Mouse (Mus musculus) gastrocnemius, adult 8-10 months (tissue): ENCODE data around the gene Mbtps2. TPM values are rescaled to one million over a fixed set of nuclear protein-coding genes. Genes with fewer than 3 reads are reported as not detected.
A peak's percentile ranks its signal among the peaks of the same experiment; 100 is the strongest.

Experiments
- DNase-seq, 2 experiments: peaks; one replicate each; pipeline ENCODE4 v3.0.0; 2022; ENCODE audit warnings: low spot score in 2 of 2
- total RNA-seq, 4 experiments: library from RNA; stranded (reverse); gene quantifications; 2 replicates each; pipeline ENCODE4 v1.2.4; 2022

Gene Mbtps2
- total RNA-seq, 4 experiments from 2014 or later, result 14.9 to 19.7 (median 17.4) TPM

DNA sequence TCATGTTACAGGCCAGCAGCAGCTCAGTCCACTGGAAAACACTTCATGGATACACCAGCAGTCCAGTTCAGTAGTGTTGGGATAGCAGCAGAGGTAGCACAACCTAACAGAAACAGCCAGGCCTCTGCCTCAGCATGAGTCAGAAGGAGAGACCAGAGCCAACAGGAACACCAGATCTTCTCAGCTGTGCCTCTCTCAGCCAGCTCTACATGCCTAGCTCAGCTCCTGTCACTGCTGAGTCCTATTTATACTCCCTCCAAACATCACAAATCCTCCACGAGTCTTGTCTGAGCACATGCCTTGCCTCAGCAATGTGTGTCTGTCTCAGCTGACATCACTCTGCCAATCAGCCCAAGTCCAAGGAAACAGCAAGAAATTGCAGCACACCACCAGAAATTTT, 94.0 kb downstream of the Mbtps2 start:
- peak; percentile 2 to 15 for DNase-seq

DNA sequence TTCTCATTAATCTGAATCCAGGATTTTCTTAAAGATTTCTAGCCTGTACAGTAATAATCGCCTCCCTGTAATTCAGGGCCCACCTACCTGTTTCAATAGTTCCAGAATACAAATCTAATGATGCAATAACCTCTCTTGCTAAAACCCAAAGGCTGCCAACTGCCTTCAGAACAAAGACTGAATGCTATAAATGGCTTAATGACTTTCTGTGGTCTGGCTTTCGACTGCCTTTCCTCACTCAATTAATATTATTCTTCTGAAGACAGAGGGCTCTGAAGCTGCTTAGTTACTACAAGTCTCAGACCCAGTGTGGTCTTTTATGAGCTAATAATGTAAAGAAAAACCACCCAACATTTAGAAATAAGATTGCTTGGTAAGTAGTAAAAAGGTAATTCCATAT, 96.6 kb downstream of the Mbtps2 start:
- no peak for DNase-seq

DNA sequence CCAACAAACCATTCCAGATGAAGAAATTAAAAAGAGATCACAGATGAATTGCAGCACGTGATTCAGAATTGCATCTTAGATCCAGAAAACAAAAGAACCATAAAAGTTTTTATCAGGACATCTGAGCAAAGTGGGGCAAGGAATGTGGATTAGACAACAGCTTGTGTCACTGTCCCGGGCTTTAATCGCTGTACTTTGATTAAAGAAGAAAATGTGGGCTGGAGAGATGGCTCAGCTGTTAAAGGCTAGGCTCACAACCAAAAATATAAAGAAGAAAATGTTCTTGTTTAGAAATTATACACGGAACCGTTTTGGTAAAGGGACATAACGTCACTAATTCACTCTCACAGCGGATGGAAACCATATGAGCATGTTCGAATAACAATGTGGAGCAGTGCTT, 98.5 kb downstream of the Mbtps2 start:
- no peak for DNase-seq

- no peak for DNase-seq
Observed at GRCm38 (mm10) chrX:157493159-157493558, 105.4 kb downstream of the Mbtps2 start.

DNA sequence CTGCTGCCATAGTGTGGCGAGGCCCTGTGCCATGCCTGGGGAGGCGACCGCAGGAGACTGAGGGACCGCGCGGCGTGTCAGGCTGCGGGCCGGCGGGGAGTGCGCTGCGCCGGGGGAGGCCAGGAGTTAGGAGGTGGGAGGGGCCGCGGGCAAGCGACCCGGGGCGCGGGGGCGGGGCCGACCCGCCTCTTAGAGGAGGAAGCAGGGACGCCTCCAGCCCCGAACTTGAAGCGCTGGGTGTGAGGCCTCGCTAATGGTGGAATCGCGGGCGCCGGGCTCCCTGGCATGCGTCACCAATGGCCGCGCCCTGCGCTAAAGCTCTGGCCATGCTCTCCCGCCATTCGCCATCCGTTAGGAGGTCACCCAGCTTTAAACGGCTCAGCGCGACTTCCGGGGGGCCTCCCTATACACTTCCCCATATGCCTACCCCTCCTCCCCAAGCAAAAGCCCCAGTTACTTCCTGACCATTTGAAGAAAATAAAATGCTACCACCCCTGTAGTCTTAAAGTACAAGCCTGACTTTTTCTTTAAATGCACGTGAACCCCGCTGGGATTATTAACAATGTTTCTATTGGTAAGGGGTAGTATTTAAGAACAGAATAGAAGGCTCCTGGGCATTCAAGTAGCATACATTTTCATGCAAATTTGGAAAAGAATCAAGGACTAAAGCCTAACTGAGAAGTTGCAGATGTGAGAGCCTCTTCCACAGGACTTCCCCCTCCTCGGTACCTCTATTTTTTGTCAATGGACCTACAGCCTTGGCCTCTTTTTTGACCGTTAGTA, 106.4 kb downstream of the Mbtps2 start, which contains the start of gene Sms:
Gene Sms, minus strand, starts transcription at position 344 of the 783 bp plus-strand sequence.
- peak; percentile 21 to 36 for DNase-seq

- DNase-seq, result peak in 1 of 2 experiments; percentile 5
Observed at GRCm38 (mm10) chrX:157491145-157491935, 107.2 kb downstream of the Mbtps2 start.

- DNase-seq, result no peak
Observed at GRCm38 (mm10) chrX:157490769-157491144, 107.8 kb downstream of the Mbtps2 start.

GRCm38 (mm10) chrX:157489871-157490721, 108.4 kb downstream of the Mbtps2 start:
- DNase-seq, result no peak

DNA sequence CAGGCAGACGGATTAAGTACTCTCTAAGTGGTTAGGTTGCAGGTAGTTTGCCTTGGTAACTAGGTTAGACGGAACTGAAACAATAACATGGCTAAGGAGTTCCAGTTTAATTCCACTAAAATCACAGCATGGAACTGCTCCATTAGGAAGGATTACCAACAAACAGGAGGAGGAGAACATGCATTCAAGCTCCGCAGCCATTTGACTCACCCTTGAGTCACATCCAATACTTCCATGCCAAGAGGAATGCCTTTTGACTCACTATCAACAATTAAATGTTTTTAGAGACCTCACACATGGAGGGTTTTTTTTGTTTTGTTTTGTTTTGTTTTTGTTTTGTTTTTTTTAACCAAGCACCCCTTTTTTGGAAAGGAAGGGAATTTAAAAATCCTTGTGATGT, 109.7 kb downstream of the Mbtps2 start:
- DNase-seq, result no peak

DNA sequence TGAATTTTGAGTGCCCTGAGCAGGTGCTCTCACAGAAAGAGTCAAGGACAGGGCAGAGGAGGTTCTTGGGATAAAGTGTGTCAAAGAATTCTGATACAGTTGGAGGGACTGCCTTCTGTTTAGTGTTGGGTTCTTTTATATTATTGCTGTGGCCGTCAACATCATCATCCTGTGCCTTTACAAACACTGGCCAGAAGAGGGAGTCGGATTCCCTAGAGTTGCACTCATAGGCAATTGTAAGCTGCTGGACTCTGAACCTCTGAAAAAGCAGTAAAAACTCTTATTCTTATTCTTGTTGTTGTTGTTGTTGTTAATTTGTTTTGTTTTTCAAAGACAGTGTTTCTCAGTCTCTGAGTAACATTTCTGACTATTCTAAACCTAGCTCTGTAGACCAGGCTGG, 111.8 kb downstream of the Mbtps2 start:
- no peak for DNase-seq

Other genes with a start within 250 kb of the Mbtps2 start
- gene Phex, start 183.4 kb downstream of the Mbtps2 start, total RNA-seq, result under 1 TPM; 0.15 to 0.90 (median 0.45) TPM
- 100 to 1,000 TPM in 1 of 4 experiments, 10 to 100 TPM in 3; 61.4 to 129 (median 75.3) TPM for gene Sms, start 106.4 kb downstream of the Mbtps2 start, total RNA-seq
- gene Yy2, start 29.7 kb downstream of the Mbtps2 start, total RNA-seq, result 1 to 10 TPM in 3 of 4 experiments, under 1 TPM in 1; 0.16 to 2.1 (median 1.7) TPM
- gene Smpx, start 100.2 kb upstream of the Mbtps2 start, total RNA-seq, result 100 to 1,000 TPM; 327 to 393 (median 357) TPM
- 10 to 100 TPM; 21.4 to 28.7 (median 26.1) TPM for gene Klhl34, start 219.7 kb upstream of the Mbtps2 start, total RNA-seq